Mouse (Mus musculus): ENCODE data around the gene Vps35l.

The Vps35l gene

DNA sequence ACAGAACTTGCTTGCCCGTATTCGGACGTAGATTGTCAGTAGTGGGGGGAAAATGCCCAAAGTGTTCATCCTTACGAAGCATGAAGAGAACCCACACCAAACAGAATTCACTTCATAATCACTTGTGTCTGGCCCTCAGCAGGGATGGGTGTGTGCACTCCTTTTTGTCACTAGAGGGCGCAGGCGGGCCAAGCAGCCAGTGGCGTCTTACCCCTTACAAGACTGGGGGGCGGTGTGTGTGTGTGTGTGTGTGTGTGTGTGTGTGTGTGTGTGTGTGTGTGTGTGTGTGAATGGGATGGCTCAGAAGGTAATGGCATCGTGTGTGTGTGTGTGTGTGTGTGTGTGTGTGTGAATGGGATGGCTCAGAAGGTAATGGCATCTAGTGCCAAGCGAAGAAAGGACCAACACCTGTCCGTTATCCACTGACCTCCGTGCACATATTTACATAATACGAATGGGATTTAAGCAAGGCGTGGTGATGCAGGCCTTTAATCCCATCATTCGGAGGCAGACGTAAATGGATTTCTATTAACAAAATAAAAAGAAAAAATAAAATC lies at the start of gene Vps35l:
TSS of gene Vps35l (plus strand) at position 252 of the 557 bp plus-strand sequence.
- DNase-seq (ENCODE audit: low spot score), result peak; percentile 85

DNA sequence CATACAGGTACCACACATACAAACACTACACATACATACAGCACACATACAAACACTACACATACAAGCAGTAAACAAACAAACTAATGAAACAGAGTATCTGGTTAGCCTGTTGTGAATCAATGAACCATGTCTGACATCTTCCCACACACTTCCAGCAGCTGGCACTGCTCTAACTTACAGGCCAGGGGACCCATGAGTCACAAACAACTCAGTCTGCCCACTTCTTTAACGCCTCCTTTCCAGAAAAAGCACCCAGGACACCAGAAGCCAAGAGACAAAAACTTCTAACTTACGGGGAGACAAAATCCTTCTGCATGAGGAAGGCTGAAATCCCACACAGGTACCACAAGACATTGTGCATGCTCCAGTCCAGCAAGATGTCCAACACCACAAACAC lies 48.7 kb upstream of the Vps35l start:
- no peak for DNase-seq (ENCODE audit: low spot score)

DNA sequence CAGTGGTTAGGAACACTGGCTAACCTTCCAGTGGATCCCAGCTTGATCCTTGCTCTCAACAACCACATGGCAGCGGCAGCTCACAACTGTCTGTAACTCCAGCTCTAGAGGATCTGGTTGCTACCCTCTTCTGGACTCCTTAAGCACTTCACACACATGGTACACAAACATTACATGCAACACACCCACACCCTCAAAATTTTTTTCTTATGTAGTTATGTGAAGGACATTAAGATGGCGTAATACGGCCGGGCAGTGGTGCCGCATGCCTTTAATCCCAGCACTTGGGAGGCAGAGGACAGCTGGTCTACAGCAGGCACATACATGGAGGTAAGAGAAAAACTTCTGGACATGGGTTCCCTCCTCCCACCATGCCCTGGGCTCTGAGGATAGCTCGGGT lies 43.9 kb upstream of the Vps35l start:
- DNase-seq (ENCODE audit: low spot score), result no peak

DNA sequence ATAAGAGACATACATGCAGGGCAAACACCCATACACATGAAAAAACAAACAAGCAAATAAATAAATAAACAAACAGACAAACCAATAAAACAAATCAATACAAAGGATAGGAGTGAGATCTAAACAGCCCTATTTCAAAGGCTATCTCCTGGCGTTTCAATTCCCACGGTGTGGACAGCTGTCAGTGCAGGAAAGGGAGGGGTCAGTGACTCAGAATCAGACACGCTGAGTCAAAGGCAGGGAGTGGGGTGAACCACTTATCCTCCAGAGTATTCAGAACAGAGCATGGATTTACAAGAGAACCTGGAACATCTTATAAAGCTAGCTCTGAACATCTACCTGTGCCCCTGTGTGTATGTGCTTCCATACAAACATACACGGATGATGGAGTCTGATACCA lies 42.9 kb upstream of the Vps35l start:
- DNase-seq (ENCODE audit: low spot score), result no peak

DNA sequence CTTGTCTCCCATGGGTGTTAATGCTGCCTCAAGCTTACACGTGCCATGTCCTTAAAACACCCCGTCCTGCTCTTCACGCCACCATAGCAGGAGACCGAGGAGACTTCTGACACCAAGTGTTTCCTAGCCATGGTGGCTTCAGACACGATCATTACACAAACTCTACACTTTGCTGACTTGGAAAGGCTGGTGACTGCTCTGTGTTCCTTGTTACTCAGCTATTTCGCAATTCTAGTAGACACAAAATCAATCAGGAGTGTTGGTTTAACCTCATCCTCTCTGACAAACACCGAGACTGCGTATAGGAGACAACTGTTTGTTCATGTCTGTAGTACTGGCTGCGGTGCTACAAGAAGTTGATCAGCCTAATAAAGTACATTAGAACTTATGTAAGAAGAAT lies 41.1 kb upstream of the Vps35l start:
- DNase-seq (ENCODE audit: low spot score), result no peak

DNA sequence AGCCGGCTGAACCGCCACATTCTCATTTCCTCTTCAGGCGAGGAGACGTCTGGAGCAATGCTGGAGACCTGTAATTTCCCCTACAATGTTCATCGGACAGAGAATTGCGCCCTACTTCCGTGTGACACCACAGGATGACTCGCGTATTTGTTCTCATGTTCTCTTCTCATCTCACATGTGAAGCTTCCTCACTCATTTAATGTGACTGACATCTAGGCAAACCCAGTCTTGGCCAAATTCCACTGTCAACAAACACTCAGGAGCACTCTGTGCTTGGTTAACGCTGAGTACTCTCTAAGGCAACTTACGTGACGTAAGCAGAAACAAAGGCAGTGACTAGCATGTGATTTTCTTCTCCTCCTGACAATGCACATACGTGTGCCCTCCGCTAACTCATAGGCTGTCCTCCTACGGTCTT lies 36.9 kb upstream of the Vps35l start:
- no peak for DNase-seq (ENCODE audit: low spot score)

DNA sequence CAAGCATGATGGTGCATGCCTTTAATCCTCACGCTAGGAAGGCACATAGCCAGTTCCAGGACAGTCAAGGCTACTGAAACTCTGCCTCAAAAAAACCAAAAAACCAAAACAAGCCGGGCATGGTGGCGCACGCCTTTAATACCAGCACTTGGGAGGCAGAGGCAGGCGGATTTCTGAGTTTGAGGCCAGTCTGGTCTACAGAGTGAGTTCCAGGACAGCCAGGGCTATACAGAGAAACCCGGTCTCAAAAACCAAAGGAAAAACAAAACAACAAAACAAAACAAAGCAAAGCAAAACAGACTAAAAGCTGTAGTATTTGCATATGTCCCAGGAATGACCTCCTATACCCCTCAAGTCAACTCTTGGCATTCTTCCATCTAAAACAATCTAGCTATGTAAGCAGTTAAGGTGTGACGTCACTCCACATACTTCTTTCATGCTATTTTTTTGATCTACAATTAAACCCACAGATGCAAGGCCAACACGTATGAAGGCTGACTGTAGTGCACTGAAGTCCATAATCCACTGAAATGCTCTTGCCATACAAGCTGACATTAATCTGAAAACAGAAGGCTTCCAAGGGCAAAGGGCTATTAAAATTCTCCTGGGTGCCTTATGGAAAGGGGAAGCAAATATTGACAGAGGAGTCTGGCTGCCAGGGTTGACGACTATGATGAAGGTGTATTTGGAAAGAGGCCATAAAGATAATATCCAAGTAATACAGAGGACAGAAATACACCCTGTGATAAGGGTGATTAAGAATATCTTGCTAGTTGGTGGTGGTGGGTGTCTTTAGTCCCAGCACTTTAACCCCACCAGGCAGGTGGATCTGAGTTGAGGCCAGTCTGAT lies 35.8 kb upstream of the Vps35l start:
- DNase-seq (ENCODE audit: low spot score), result no peak

DNA sequence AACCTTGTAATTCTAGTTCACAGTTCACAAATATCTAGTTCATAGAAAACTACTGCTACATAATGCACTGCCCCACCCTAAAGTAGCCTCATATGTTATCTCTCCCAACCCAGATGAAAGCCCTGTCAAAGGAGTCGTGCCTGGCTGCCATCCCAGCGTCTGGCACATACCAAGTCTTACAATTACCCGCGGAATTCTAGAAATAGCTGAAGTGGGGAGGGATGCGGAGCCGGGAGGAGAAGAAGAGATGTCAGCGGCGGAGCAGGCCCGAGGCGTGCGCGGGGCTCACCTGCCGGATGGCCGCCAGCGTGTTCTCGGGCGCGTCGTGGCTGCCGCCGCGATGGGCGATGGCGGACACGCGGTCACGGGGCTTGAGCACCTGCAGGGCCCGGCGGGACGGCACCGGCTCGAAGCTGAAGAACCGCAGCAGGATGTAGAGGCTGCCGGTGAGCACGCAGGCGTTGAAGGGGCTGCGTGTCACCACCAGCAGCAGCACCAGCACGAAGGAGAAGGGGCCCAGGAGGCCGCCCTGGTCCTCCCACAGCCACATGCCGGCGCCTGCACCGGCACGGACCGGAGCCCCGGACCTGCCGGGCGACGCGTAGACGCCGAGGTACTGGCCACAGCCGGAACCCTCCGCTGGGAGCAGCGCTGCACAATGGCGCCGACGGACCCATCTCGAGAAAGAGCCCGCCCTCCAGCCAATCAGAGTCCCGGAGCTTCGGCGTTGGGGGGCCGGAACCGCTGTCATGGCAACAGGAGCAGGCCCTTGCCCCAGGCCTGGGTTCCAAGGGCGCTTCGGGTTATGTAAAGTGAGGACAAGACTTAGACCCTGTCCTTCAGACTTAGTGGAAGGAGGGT lies 34.7 kb upstream of the Vps35l start, which contains the start of gene Gde1:
TSS of gene Gde1 (minus strand) at position 678 of the 861 bp plus-strand sequence.
- peak; percentile 82 for DNase-seq (ENCODE audit: low spot score)

DNA sequence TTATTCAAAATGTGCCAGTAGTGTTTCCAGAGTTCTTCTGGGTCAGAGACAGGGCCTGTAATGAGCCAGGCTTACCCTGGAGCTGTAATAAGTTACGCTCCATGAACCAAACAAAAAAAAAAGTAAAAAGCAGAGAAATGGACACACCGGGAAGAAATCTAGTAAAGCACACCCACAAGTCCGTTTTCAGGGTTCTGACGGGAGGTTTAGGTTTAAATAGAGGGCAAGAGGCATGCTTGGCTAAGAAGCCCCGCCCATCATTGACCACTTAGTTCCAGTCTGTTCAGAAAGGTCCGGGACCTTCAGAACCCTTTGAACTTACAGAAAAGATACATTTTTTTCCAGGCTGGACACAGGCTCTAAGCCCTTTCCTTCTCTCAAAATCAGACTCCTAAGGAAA lies 34.0 kb upstream of the Vps35l start:
- DNase-seq (ENCODE audit: low spot score), result no peak

DNA sequence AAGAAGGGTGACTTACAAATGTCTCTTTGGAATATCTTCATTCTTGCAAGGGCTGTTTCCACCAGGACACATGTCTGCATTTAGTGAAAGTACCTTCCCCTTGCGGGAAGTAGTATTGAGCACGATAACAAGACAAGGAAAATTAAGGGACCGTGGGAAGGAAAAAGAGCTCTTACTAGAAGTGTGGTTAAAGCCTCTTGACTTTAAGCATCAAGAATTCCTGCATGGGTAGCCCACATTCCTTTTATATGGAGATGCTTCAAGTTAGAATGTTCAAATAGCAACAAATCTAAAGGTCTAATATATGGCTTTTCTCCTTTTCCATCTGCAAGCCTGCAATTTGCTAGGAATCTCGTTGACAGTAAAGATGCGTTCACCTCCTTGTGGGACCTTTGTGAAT lies 33.5 kb upstream of the Vps35l start:
- DNase-seq (ENCODE audit: low spot score), result no peak

DNA sequence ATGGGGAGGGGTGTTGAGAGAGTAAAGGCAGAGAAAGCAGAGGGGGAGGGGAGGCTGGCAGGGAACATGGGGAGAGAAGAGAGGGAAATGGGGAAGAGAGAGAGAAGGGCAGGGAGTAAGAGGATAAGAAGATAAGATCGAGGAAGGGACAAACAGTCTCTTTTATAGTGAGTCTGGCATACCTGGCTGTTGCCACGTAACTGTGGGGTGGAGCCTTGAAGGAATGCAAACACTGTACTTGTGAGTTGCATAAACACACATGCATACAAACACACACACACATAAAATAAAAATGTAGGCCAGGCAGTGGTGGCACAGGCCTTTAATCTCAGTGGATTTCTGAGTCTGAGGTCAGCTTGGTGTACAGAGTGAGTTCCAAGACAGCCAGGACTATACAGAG lies 32.8 kb upstream of the Vps35l start:
- DNase-seq (ENCODE audit: low spot score), result no peak

DNA sequence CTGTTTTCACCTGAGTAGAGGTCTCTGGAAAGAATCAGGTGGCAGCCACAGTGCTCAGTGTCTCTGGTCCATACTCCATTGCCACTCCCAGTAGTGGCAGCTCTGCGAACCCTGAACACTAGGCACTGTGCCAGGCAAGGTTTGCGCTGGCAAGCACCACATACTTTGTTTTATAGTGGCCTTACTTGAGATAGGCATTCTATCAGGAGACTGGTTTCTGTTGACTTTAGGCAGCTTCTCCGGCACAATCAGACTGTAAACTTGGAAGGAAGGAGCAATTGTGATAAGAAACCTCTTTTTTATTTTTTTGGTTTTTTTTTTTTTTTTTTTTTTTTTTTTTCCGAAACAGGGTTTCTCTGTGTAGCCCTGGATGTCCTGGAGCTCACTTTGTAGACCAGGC lies 32.0 kb upstream of the Vps35l start:
- no peak for DNase-seq (ENCODE audit: low spot score)

DNA sequence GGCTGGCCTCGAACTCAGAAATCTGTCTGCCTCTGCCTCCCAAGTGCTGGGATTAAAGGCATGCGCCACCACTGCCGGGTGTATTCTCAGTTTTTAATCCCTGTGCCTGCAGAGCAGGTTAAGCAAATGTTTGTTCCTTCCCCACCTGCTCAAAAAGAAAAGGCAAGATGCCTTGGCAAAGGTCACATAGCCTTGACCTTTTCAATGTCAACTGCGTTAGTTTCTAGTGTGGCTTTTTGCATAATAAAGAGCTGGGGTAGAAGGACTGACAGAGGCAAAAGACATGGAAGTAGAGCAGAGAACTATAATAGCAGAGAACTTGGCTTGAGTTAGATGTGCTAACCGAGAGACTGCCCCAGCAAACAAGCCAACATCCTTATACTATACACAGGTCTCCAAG lies 29.2 kb upstream of the Vps35l start:
- no peak for DNase-seq (ENCODE audit: low spot score)

DNA sequence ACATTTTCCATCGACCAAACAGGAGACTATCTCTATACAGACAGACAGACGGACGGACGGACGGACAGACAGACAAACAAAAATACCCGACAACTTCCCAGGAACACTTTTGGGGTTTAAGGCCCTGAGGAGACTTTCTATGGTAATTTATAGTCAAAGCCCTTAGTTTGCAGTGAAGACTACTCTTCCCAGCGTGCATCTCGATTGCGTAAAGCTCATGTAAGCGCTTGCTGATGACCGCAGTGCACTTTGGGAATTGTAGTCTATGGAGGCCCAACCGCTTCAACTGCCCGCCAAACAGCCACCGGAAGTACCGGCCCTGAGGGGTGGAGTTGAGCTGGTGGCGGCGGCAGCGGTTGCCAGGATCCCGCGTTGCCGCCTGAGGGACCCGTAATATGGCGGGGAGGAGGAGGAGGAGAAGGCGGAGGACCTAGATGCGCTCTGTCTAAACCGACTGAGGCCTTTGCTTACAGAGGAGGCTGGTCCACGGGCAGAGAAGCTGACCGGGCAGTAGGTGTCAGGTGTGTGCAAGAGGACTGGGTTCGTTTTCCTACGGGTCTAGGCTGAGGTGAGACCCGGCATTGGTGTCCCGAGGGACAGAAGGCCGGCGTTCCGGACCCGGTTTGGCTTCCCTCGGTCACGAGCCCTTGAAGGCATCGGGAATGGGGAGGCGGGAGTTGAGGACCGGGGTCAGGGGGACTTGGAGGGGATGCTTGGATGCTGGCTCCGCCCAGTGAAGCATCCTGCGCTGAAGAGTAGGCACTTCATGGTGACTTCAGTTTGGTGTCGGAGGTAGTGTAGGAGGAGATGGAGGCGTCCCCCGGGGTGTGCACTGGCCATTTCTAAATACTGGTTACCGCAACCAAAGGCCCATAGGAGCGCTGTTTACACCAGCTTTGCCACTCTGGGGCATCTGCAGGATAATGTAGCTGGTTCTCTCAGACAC lies 27.5 kb upstream of the Vps35l start, which contains the start of gene Ccp110:
TSS of gene Ccp110 (plus strand) at position 325 of the 946 bp plus-strand sequence.
- peak; percentile 95 for DNase-seq (ENCODE audit: low spot score)

DNA sequence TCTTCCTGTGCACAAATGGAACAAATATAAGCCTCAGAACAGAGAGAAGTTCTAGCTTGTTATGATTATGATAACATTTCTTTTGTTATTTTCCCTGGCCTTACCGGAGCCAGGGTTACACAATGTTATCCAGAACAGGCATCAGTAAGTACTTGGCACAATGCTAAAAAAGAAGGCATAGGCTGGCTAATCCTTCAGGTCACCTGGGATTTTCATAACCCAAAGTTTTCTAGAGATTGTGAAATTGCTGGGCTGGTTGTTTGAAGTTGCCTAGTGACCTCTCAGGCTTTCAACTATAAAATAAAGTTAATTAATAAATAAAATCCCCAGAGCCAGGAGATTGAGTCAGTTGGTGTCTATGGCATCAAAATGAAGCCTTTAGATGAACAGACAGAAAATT lies 25.2 kb upstream of the Vps35l start:
- DNase-seq (ENCODE audit: low spot score), result no peak

DNA sequence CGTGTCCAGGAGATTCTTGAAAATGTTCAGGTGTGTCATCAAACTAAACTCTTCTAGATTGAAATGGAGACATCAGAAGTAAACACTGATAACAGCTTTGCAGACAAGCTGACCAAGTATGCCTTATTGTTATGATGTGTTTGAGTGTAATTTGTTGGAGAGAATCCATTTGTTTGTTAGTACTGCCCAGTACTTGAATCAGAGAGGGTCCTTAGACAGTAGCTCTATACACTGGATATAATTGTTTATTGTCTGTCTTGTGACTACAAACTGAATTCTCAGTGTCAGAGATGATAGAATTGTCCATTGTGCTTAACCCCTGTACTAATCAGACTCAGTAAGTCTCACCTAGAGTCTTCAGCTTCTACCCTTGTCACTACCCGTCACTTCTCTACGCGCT lies 22.0 kb upstream of the Vps35l start:
- DNase-seq (ENCODE audit: low spot score), result no peak

DNA sequence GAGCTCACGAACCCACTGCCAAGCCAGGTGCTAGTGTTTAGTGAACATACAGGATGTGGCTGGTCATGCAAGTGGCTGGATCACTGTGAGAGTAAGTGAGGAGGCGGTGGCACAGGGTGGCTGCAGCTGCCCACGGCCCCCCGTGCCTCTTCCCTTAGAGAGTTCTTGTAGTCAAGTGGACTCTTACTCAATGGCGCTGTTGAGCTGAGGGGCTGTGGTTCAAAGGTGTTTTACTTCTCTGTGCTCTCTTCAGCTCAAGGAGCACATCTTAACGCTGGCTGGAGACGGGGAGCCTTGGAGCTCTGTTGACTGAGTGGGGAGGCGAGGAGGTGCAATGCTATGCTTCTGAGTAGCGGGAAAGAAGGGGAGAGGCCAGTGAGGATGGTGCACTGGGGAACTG lies 16.1 kb upstream of the Vps35l start:
- no peak for DNase-seq (ENCODE audit: low spot score)

DNA sequence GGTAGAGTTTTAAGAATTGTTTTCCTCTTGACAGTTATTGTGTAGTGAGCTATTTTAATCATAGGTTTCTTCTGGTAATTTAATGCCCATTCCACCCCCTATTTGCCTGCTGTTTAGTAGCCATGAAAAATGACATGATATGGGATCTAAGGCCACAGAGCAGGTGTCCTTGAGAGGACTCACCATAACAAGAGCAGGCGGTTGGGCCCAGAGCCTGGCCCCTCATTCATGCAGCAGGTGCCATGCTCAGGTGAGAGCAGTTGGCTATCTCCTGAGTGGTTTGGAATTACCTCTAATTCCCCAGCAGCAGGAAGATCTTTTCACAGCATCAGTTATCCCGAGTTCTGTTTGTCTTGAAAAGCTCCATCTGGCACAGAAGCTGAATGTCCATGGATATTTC lies 14.6 kb upstream of the Vps35l start:
- DNase-seq (ENCODE audit: low spot score), result no peak

DNA sequence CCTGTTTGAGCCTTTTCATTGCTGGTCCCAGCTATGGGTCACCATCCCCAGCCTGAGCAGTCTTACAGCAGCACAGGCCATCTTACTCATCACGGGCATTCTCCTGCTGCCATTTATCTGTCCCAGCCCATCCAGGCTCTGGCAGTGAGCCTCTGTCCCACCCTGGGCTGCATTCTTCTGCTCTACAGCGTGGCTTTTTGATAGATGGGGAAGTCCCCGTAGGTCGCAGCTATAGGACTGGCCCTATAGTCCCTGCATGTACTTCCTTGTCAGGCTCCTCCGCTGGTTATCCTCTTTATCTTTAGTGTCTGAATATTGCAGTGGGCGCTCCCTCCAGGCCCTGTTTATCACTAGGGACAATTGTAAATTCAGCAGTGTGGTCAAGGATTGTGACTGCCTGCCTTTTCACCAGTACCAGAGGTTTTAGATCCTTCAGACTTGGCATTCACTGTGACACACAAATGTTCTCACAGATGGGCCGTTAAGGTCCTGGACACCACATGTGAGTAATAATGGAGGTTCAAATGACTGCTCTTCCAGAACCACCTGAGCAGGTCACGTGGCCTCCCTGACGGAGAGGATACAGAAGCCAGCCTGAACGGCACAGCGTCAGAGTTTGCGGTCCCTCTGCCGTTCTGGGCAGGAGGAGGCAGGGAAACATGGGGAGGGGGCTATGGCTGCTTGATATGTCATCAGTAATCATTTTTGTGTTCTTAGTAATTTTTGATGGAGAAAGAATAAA lies 11.0 kb upstream of the Vps35l start:
- DNase-seq (ENCODE audit: low spot score), result no peak

DNA sequence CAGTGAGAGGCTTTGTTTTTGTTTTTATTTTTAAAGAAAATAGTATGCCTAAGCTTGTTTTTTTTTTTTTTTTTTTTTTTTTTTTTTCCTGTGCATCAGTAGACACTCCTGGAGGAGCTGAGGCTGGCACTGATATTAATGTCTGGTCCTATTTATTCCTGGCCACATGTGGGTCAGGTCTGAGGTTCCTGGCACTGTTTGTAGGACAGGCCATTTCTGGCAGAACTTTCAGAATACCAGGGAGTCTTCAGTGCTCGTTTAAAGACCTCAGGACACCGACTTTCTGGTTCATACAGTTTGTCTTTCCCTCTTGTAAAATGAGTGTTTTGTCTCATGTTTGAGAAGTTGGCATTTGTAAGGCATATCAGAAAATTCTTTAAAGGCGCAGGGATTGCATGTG lies 8.2 kb upstream of the Vps35l start:
- no peak for DNase-seq (ENCODE audit: low spot score)

DNA sequence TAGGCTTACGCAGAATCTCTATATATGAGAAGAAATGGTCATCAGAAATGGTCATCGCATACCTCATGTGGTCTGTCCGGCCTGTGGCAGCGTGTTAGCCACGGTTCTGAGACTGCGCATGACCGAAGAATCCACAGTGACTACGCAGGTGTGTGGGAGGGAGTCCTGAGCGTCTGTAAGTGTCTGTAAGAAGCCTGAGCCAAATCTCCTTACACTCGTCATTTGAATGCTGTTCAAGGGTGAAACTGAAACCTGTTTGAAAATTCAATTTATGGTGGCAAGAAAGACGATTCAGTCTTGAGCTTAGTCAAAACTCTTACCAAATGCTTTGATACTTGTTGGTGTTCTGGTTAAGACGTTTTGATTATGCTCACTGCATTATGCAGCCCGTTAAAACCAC lies 6.8 kb upstream of the Vps35l start:
- DNase-seq (ENCODE audit: low spot score), result no peak

All from c-Kit-positive CD71-positive TER-119-positive erythroid progenitor cells, embryonic 14.5 days (primary cell).